Mouse (Mus musculus) bone marrow macrophage, adult 2 months (primary cell): ENCODE data around the gene Ncapd3.

Experiments used
- CTCF ChIP-seq: IDR thresholded peaks from 2 replicates; pipeline ENCODE4 v1.5.1; 2012; ENCODE audit warnings: low read depth, mild to moderate bottlenecking, low read length, moderate library complexity
- POLR2A ChIP-seq: IDR thresholded peaks from 2 replicates; pipeline ENCODE4 v1.6.1; 2012; ENCODE audit warnings: mild to moderate bottlenecking, low read depth, low read length, borderline replicate concordance

DNA sequence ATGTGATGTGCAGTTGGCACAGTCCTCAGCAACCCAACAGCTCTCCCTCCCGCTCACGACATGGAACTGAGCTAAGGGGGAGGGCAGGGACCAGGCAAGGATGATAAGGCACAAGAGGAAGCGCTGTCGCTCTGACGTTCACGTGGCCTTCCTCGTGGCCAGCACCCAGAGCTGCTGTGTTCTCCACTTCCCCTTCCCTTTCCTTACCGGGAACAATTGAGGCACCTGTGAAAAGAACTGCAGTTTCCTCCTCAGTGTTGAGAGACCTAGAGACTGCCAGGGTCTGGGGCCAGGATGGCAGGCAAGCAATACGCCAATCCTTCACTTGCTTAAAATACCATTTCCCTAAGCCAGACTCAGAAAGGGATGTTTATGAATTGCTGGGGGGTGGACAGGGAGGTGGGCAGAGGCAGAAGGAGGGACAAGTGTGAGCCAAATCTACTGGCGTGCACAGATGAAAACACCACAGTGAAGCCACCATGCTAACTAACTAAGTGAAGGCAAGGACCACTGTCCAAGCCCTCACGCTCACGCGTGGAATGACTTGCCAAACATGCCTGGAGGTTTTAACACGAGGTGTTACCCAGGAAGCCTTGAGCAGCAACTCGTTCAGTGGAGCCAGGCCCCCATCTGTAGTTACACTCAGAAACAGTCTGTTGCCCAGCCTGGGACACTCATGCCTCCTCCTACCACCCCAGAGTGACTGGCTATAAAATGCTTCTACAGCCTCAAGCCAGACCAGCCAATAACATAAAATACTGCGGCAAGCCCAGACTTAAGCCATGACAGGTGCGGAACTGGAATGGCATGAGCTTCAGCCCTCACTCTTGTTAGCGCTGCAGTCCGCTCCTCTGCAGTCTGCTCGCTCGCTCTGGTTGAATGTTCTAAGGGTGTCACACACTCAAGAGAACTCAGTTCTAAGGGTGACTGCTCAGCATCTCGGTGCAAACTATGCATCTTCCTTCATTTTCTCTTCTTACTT is 79.8 kb downstream of the Ncapd3 start:
- TF ChIP-seq CTCF (no peak), POLR2A (no peak)
